Mouse (Mus musculus) midbrain, postnatal 0 days (tissue): ENCODE measurements around the gene AI413582. TPM values are rescaled to one million over a fixed set of nuclear protein-coding genes. Genes with fewer than 3 reads are reported as not detected.

Experiments
- ATAC-seq: fragments of 200-750 bp; cut with Nextera tagmentation; 2 replicates; pipeline ENCODE4 v1.8.0; 2017; ENCODE audit warnings: moderate number of reproducible peaks, mild to moderate bottlenecking, moderate TSS enrichment, moderate library complexity; ENCODE audit not compliant: low FRiP score
- DNase-seq: peaks from one replicate; pipeline ENCODE4 v3.0.0-alpha.2; 2015; ENCODE audit warnings: low spot score
- H3K27ac ChIP-seq: fragments of 300-500 bp; sonication (generic); 2 replicates; pipeline ENCODE4 v1.5.1; 2014; ENCODE audit warnings: low read depth, mild to moderate bottlenecking, low read length, mixed read lengths
- H3K27me3 ChIP-seq: fragments of 300-500 bp; sonication (generic); 2 replicates; pipeline ENCODE4 v1.6.1; 2014; ENCODE audit warnings: low read length, control low read depth, mixed read lengths; ENCODE audit not compliant: insufficient read depth
- H3K36me3 ChIP-seq: fragments of 300-500 bp; sonication (generic); 2 replicates; pipeline ENCODE4 v1.6.1; 2014; ENCODE audit warnings: low read length, control low read depth, mixed read lengths; ENCODE audit not compliant: insufficient read depth
- H3K4me1 ChIP-seq: fragments of 300-500 bp; sonication (generic); 2 replicates; pipeline ENCODE4 v1.6.1; 2014; ENCODE audit warnings: mild to moderate bottlenecking, control low read depth, antibody characterized with exemption, low read length, mixed read lengths; ENCODE audit not compliant: insufficient read depth
- H3K4me2 ChIP-seq: fragments of 300-500 bp; sonication (generic); 2 replicates; pipeline ENCODE4 v1.6.1; 2014; ENCODE audit warnings: low read depth, mild to moderate bottlenecking, low read length, mixed read lengths; ENCODE audit not compliant: poor library complexity, severe bottlenecking
- H3K4me3 ChIP-seq: fragments of 300-500 bp; sonication (generic); 2 replicates; pipeline ENCODE4 v1.5.1; 2014; ENCODE audit warnings: low read depth, mild to moderate bottlenecking, low read length, moderate library complexity
- H3K9ac ChIP-seq: fragments of 300-500 bp; sonication (generic); replicated peaks from 2 replicates; pipeline ENCODE4 v1.6.1; 2014; ENCODE audit warnings: mild to moderate bottlenecking, low read length, moderate library complexity, mixed read lengths; ENCODE audit not compliant: poor library complexity, severe bottlenecking
- H3K9me3 ChIP-seq: fragments of 300-500 bp; sonication (generic); 2 replicates; pipeline ENCODE4 v1.6.1; 2016; ENCODE audit warnings: low read length, control low read depth
- CTCF ChIP-seq: IDR thresholded peaks from 2 replicates; pipeline ENCODE4 v1.5.1; 2016; ENCODE audit warnings: antibody characterized with exemption, mild to moderate bottlenecking
- WGBS: fragments of 180-500 bp; shearing (Covaris S2); extraction: QIAGEN DNeasy Blood & Tissue Kit; methylation state at CpG from one replicate; pipeline ENCODE4 v1.1.7; 2014; 5-methylcytosine and 5-hydroxymethylcytosine counted together
- polyA plus RNA-seq: library from polyadenylated mRNA; unstranded; fragments of >200 nt; fragmentation: Nextera tagmentation; extraction: Ambion mirVana; gene quantifications from 2 replicates; pipeline ENCODE4 v1.2.1, GENCODE M21; 2015
- total RNA-seq: library from RNA; depleted of rRNA; stranded (reverse); fragments of >200 nt; gene quantifications from 2 replicates; pipeline ENCODE4 v1.2.3, GENCODE M21; 2014; rRNA removed

The AI413582 gene
- 70.2 and 80.2 TPM in 2 replicates for total RNA-seq
- polyA plus RNA-seq = 88.8 and 113 TPM in 2 replicates

- Histone ChIP-seq H3K9ac (peak within 1 kb of the TSS; percentile 79), H3K27me3 (no peaks in the 10 kb centered on the region), H3K9me3 (no peaks in the 10 kb centered on the region), H3K4me1 (peaks cover 4% of the 10 kb centered on the region), H3K4me2 (peak within 1 kb of the TSS; percentile 85), H3K4me3 (peak within 1 kb of the TSS; percentile 68), H3K36me3 (peaks cover 5% of the 10 kb centered on the region; the same call in 1 of the 2 replicates), H3K27ac (peak within 1 kb of the TSS; percentile 72)
- WGBS = under 1% methylated on average over 54 of the region's 58 CpGs
- peak; percentile 91 for TF ChIP-seq CTCF
- DNase-seq = peak; percentile 95
- peak; percentile 93 for ATAC-seq
Measured at GRCm38 (mm10) chr17:27565163-27565941, at the start of gene AI413582. Gene AI413582, minus strand, starts transcription at chr17:27565756.

GRCm38 (mm10) chr17:27613016-27613415 is 47.5 kb upstream of the AI413582 start:
- H3K9me3 ChIP-seq = no peaks in the 10 kb centered on the region
- no peak for ATAC-seq
- WGBS = 60% methylated on average over 4 of the region's 4 CpGs

DNA sequence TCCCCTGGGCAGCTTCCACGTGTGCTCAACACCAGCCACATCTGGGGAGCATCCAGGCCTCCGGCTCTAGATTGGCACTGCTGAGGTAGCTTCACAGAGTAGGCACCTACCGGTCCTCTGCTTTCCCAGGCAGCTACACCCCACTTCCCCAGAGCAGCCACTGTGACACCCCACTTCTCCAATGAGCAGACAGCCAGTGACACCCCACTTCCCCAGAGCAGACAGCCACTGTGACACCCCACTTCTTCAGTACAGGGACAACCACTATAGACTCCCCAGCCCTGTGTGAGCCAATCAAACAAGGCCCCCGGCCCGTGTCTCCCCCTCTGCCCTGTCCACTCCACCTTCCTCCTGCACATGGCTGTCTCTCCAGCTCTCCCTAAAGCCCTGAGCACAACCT is 46.4 kb upstream of the AI413582 start:
- no peak for ATAC-seq
- H3K27ac ChIP-seq = no peak overlapping the region
- no peak overlapping the region for H3K4me3 ChIP-seq
- H3K36me3 ChIP-seq = 0 out of 2 replicates have a peak, but pooled peaks cover 6% of the 10 kb centered on the region
- no peak for TF ChIP-seq CTCF
- no peaks in the 10 kb centered on the region for H3K27me3 ChIP-seq
- H3K4me1 ChIP-seq = 0 out of 2 replicates have a peak, but pooled peaks cover 4% of the 10 kb centered on the region
- H3K9me3 ChIP-seq = no peaks in the 10 kb centered on the region
- no peak for DNase-seq
- 82% methylated on average over 5 of the region's 5 CpGs for WGBS
- no peak overlapping the region for H3K9ac ChIP-seq
- no peak overlapping the region for H3K4me2 ChIP-seq

More at GRCm38 (mm10) chr17:27613016-27613415, 47.5 kb upstream of the AI413582 start:
- Histone ChIP-seq H3K9ac (no peak overlapping the region), H3K4me3 (no peak overlapping the region), H3K27ac (no peak overlapping the region), H3K4me2 (no peak overlapping the region), H3K27me3 (no peaks in the 10 kb centered on the region), H3K36me3 (0 out of 2 replicates have a peak, but pooled peaks cover 6% of the 10 kb centered on the region), H3K4me1 (0 out of 2 replicates have a peak, but pooled peaks cover 4% of the 10 kb centered on the region)
- DNase-seq = no peak
- no peak for TF ChIP-seq CTCF

DNA sequence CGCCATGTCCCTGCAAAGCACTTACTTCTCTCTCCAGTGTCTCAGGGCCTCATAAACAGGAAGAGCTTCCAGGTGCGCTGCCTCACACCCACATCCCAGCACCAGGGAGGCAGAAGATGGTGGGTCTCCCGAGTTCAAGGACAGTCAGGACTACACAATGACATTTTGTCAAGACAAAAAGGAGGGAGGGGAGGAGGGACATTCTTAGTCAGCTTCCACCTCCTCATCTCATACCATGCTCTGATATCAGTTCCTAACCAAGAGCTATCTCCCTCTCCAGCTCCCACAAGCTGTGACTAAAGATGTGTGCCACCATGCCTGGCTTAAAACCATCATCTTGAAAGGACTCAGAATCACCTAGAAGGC is 45.9 kb upstream of the AI413582 start:
- Histone ChIP-seq H3K27me3 (no peaks in the 10 kb centered on the region), H3K4me3 (no peak overlapping the region), H3K36me3 (0 out of 2 replicates have a peak, but pooled peaks cover 6% of the 10 kb centered on the region), H3K9ac (no peak overlapping the region), H3K9me3 (no peaks in the 10 kb centered on the region), H3K27ac (no peak overlapping the region), H3K4me1 (0 out of 2 replicates have a peak, but pooled peaks cover 4% of the 10 kb centered on the region), H3K4me2 (no peak overlapping the region)
- no peak for DNase-seq
- no peak for ATAC-seq
- 71% methylated on average over 3 of the region's 3 CpGs for WGBS
- TF ChIP-seq CTCF = no peak

GRCm38 (mm10) chr17:27610679-27611518 is 45.3 kb upstream of the AI413582 start:
- no peak overlapping the region for H3K4me3 ChIP-seq
- no peaks in the 10 kb centered on the region for H3K9me3 ChIP-seq
- H3K4me2 ChIP-seq = no peak overlapping the region
- H3K9ac ChIP-seq = no peak overlapping the region
- 0 out of 2 replicates have a peak, but pooled peaks cover 6% of the 10 kb centered on the region for H3K36me3 ChIP-seq
- H3K27ac ChIP-seq = no peak overlapping the region
- DNase-seq = no peak
- no peak for ATAC-seq
- H3K27me3 ChIP-seq = no peaks in the 10 kb centered on the region
- 63% methylated on average over 10 of the region's 10 CpGs for WGBS
- TF ChIP-seq CTCF = no peak
- 0 out of 2 replicates have a peak, but pooled peaks cover 4% of the 10 kb centered on the region for H3K4me1 ChIP-seq
